Mouse (Mus musculus): ENCODE measurements around the gene Adtrp.

The Adtrp gene

DNA sequence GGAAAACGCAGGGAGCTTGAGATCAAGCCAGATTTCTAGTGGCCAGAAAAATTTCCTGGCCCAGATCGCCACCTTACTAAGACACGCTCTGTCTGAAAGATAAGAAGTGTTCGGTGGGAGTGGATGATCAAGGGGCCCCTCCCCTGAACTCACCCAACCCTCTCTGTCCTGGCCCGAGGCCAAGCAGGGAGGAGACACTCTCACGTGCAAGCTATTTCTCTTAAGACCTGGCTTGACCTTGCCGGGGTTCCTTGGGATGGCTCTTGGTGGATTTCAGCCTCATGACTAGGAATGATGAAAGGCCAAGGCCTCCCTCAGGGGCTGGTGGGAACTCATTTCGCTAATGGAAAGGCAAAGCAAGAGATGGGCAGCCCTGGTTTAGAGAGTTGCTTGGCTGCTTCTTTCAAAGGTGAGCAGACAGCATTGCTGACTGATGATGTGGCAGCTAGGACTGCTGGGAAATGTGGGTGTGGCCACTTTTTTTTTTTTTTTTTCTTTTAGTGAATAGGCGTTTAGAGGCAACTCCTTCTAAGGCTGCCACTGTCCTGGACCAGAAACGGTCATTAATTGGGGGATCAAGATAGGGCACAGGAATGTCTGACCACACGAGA, at the start of gene Adtrp:
Gene Adtrp, minus strand, starts transcription at position 169 of the 611 bp plus-strand sequence.
- no peak for DNase-seq (ENCODE audit: low read depth, low spot score)

GRCm38 (mm10) chr13:41892016-41892415, 44.5 kb upstream of the Adtrp start:
- no peak for DNase-seq (ENCODE audit: low read depth, low spot score)

DNA sequence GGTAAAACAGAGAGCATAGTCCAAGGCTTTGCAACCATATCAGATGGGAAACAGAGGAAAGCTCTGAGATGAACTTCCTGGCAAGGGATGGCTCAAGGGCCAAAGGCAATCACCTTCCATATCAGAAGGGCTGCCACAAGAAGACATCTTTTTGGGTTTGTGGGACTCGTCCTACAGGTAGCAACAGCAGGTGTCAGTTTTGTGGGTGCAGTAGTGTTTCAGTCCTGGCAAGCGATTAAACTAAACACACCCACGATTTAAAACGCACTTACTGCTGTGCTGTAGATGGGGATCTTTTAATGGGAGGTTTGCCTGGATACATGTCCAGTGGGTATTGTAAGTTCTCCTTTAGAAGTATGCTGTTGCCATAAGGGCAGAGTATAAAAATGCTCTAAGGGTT, 43.1 kb upstream of the Adtrp start:
- DNase-seq (ENCODE audit: low read depth, low spot score): no peak

DNA sequence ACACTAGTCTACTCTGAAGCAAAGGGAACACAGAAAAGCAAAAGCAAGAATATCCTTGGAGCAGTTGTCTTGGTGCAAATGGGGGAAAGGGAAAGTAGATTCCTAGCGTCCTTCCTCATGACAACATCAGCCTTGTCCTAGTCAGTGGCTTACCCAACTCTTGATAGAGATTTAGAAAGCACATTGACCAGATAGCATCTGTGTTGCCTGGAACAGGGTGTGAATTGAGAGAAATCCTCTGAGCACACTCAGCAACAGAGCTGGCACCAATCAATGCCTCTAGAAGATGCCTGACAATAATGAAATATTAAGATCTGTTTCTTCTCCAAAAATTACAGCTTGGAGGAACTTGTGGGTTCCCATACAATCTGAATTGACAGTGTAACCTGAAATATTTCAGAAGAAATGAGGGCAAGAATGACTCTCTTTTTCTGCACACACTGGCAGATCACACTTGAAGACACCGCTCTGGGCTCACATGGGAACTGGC, 42.7 kb upstream of the Adtrp start:
- no peak for DNase-seq (ENCODE audit: low read depth, low spot score)

GRCm38 (mm10) chr13:41888644-41889043, 41.2 kb upstream of the Adtrp start:
- no peak for DNase-seq (ENCODE audit: low read depth, low spot score)

DNA sequence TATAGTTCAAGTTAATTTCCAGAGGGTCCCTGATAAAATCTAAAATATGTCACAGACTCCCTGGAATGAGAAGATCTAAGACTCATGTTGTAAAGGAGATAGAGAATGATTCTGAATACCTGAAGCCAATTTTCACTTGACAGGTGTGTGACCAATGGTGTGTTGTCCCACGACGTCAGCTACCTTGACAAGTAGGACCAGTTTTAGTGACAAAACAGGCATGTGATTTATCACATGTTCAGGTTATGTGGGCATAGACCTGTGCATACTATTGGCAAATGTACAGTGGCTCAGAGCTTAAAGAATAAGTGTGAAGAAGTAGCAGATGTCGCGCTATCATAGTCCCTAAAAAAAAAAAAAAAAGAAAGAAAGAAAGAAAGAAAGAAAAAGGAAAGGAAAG, 38.6 kb upstream of the Adtrp start:
- no peak for DNase-seq (ENCODE audit: low read depth, low spot score)

DNA sequence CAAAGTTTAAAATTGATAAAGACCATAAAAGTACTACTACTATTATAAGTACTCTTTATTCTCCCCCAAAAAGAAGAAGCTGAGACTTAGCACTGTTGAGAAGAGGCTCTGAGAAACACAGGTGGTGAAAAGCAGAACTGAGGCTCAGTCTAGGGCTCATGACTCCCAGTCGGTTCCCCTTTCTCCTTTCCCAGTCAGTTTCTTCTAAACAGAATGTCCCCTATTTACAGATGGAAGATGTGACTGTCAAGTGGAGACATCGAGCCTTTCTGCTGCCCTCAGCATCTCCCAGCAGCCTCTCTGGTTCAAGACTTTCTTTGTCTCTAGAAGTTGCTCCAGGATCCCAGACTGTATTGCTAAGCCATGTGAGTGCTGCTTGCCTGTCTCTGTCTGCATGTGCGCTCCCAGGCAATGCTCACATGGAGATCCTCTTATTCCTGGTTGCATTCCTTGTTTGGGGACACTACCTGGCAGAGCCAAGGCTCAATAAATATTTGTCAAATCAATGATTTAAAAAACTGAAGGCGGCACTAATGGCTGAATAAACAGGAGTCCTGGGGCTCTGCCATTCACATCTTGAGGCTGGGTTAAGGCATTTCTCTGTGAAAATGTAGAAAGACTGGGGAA, 36.3 kb upstream of the Adtrp start:
- DNase-seq (ENCODE audit: low read depth, low spot score): no peak

- DNase-seq (ENCODE audit: low read depth, low spot score): no peak
Observed at GRCm38 (mm10) chr13:41881201-41881600, 33.7 kb upstream of the Adtrp start.

GRCm38 (mm10) chr13:41880525-41880924, 33.0 kb upstream of the Adtrp start:
- no peak for DNase-seq (ENCODE audit: low read depth, low spot score)

- no peak for DNase-seq (ENCODE audit: low read depth, low spot score)
Observed at GRCm38 (mm10) chr13:41872686-41873085, 25.2 kb upstream of the Adtrp start.

DNA sequence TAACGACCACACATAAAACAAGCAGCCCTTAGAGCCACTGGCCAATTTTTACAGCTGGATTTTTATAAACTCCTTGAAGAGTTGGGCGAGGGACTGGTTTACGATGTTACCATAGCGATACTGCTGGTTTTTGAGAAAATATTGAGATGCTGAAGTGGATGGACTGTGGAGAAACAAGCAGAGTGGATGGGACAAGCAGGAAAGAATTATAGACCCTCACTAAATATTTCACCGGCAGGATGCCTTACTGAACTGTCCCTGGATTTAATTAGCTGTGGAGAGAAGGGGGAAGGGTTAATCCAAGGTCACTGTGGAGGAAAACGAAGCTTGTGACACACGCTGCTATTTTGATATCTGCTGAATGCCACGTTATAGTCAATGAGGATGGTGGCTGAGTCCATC, 24.7 kb upstream of the Adtrp start:
- DNase-seq (ENCODE audit: low read depth, low spot score): no peak

GRCm38 (mm10) chr13:41867533-41867932, 20.0 kb upstream of the Adtrp start:
- no peak for DNase-seq (ENCODE audit: low read depth, low spot score)

GRCm38 (mm10) chr13:41865575-41865974, 18.1 kb upstream of the Adtrp start:
- DNase-seq (ENCODE audit: low read depth, low spot score): no peak

DNA sequence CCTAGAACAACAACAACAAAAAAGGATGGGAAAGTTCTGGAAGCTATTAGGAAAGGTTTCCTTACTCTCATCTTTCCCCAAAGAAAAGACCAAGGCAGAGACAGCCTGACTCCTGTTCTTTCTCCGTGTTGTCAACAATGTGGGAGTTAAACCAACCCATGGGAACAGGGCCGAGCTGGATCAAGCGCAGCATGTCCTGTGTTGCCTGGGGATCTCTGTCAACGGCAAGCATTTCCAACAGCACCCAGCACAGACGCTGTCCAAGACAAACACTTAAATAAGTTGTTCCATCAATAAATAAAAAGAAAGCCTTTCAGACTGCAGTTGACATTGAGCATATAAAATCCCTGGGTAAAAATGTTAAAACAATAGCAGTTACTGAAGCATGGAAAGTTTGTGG, 17.6 kb upstream of the Adtrp start:
- no peak for DNase-seq (ENCODE audit: low read depth, low spot score)

DNA sequence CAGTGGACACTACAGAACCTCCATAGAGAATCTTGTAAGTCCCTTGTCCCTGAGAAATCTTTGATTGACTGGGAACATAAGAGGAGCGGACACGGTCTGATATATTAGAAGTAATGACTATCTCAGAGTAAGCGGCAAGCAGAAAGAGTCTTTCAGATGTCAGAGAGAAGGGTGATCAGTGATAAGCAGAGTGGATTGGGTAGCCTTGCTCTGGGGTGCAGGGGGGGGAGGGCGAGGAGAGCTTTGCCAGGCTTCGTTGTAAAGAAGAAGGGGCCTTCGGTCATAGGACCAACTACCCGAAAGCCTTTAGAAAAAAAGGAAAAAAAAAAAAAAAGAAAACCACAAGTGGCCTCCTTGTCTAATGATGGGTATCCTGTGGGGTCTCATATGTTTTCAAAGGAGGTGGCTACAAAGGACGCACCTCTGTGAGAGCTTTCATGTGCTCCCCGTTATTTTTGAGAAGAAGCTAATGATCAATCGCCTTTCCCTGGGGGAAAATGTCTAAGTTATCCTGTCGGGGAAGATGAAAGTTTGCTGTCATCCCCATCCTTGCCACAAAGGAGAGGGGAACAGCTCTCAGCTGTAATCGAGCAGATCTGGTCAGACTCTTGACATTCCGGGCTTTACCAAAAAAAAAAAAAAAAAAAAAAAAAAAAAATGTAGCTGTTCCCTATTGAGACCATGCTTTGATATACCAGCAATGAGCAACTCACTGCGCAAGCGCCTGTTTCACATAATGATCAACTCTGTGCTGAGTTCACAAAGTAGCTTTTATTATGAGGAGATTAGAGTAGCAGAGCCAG, 13.3 kb upstream of the Adtrp start:
- no peak for DNase-seq (ENCODE audit: low read depth, low spot score)

- DNase-seq (ENCODE audit: low read depth, low spot score): peak; percentile 20
Observed at GRCm38 (mm10) chr13:41855206-41856185, 8.0 kb upstream of the Adtrp start.

DNA sequence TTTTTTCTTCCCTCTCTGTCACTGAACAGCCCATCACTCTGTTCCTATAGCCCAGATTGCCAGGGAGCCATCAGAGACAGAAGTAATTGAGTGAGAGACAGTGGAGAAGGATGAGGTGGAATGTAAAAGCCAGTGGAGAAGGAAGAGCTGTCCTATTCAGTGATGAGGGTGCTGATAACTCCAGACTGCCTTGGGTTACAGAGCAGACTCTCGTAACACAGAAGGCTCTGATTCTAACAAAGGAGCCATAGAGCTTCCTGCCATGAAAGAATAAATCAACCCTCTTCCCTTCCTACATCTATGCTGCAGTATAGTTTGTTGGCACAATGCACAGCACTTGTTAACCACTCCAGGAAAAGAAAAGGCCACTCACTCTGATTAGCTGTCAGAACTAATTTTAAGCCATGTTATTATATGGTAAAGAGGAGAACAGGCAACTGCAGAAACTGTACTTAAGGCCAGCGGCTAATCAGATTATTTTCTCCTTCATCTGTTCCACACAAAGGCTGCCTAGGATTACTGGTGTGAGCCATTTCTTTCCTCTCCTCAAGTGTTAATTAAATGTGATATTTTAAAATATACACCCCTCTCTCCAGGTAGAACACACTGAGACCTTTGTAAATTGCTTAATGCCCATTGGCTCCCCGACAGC, 3.4 kb upstream of the Adtrp start:
- no peak for DNase-seq (ENCODE audit: low read depth, low spot score)

DNA sequence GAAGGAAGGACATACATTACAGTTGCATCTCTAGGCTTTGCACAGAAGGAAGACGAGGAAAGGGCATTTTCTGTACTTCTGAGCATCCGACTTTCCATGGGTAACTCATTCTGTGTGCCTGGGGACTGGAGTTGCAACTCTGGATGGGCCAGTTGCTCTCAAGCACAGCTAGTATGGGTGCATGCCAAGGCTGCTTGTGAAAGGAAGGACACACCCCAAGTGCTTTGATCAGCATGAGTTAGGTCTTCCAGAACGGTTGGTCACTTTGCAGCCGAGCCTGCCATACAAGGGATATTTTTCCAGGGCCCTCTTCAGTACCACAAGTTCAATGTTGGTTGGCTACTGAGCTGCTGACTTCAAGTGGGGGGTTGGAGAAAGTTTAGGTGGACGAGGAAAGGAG, 968 bp downstream of the Adtrp start:
- DNase-seq (ENCODE audit: low read depth, low spot score): no peak

DNA sequence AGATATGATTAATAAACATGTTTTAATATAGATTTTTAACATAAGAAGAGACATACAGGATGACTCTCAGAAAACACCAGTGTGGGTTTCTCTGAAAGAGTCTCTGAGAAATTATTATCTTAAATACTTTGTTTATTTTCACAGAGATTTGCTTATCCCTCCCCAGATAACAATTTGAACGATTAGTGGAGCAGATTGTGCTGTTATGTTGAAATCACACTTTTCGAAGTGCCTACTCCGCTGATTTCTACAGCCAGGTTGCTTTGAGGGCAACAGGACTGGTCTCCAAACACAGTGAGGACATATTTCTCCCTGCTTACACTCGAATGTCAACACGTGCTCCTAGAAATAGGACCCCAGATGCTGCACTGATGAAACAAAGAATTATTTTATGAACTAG, 2.5 kb downstream of the Adtrp start:
- no peak for DNase-seq (ENCODE audit: low read depth, low spot score)

DNA sequence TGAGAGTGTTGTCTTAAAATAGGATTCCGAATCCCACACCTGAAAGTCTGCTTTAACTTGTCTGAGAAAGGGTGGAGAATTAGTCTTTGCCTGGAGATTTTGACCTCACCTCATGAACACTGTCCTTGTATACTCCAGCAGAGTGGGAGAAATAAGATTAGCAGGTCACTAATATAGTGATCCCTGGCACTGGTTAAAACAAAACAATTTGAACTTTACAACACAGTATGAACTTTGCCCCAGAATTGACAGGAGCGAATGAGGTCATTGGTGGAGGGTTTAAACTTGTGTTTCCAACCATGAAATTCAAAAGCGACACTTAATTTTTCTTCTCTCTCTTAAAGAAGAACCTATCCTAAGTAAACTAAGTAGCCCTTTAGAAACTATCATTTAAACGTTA, 3.4 kb downstream of the Adtrp start:
- no peak for DNase-seq (ENCODE audit: low read depth, low spot score)

DNA sequence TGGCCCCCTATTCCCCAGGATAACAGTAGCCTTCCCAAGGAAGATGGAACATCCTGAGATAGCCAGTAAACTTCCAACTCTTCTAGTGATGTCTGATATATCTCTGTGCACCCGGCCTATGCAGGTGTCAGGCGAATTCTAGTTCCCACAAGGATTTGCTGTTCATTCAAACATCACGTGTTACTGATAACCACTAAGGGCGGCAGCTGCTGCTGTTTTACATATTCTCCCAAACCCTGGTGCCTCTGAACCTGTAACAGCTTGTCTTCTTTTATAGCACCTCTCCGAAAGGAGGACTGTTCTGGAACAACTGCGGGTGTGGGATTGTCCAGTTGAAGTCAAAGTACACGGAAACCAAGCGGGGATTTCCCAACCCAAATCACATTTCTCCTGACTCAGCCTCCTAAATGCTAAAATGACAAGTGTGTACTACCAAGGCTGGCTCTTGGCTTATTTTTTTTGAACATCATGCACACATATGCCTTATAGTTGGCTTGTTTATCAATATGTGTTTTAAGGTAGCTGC, 13.8 kb downstream of the Adtrp start:
- DNase-seq (ENCODE audit: low read depth, low spot score): no peak
